Mouse (Mus musculus): ENCODE measurements around the gene Olfr815.
"Not testable (repeated sequence)": the region's sequence is repeated elsewhere in the genome, so short reads cannot be mapped to it uniquely, and the experiment has no call there.

Gene Olfr815

GRCm38 (mm10) chr10:129905767-129906166 lies at the start of gene Olfr815:
TSS of gene Olfr815 (minus strand) at chr10:129905867.
- DNase-seq = not testable (repeated sequence)

GRCm38 (mm10) chr10:129949000-129949399 lies 43.3 kb upstream of the Olfr815 start, which contains the start of gene Olfr818:
TSS of gene Olfr818 (minus strand) at chr10:129949100.
- no peak for DNase-seq

GRCm38 (mm10) chr10:129915497-129915896 lies 9.8 kb upstream of the Olfr815 start, which contains the start of gene Olfr816:
TSS of gene Olfr816 (minus strand) at chr10:129915597.
- no peak for DNase-seq

GRCm38 (mm10) chr10:129885934-129886333 lies 19.7 kb downstream of the Olfr815 start:
- DNase-seq = no peak

GRCm38 (mm10) chr10:129885496-129885895 lies 20.2 kb downstream of the Olfr815 start:
- DNase-seq = not testable (repeated sequence)

- not testable (repeated sequence) for DNase-seq
Observed at GRCm38 (mm10) chr10:129879751-129880150, 25.9 kb downstream of the Olfr815 start, which contains the start of gene Olfr814. TSS of gene Olfr814 (minus strand) at chr10:129879851.

- DNase-seq = no peak
Observed at GRCm38 (mm10) chr10:129855067-129855466, 50.6 kb downstream of the Olfr815 start, which contains the start of gene Olfr813. TSS of gene Olfr813 (plus strand) at chr10:129855367.

Measured in right cerebral cortex, postnatal 14 days (tissue).